Mouse (Mus musculus) heart, postnatal 0 days (tissue): Measurements from ENCODE around the gene Gm28042.

ENCODE experiments used
- CTCF ChIP-seq: IDR thresholded peaks from 2 replicates; pipeline ENCODE4 v1.5.1; 2016; ENCODE audit warnings: antibody characterized with exemption, control low read depth, low read depth
- EP300 ChIP-seq: IDR thresholded peaks from 2 replicates; pipeline ENCODE4 v1.6.1; 2016; ENCODE audit warnings: antibody characterized with exemption, low read depth

GRCm38 (mm10) chr2:120030380-120030779 lies 3.1 kb downstream of the Gm28042 start:
- TF ChIP-seq CTCF (no peak), EP300 (no peak)
